Mouse (Mus musculus) gastrocnemius, postnatal 4 days (tissue): Measurements from ENCODE around the gene Klf5. TPM values are rescaled to one million over a fixed set of nuclear protein-coding genes. Genes with fewer than 3 reads are reported as not detected.

ENCODE experiments used
- DNase-seq, 2 experiments: peaks; one replicate each; pipeline ENCODE4 v3.0.0; 2021 to 2022; ENCODE audit warnings: low spot score in 2 of 2, mixed read lengths in 2 of 2
- total RNA-seq, 2 experiments: library from RNA; stranded (reverse); gene quantifications; 2 replicates each; pipeline ENCODE4 v1.2.3; 2021

Klf5 gene
- total RNA-seq, 2 experiments from 2014 or later = 20.0 to 23.8 TPM

- no peak for DNase-seq
These were observed 65.7 kb downstream of the Klf5 start for GRCm38 (mm10) chr14:99364007-99364784.

Other genes with a start within 250 kb of the Klf5 start
- 10 to 100 TPM; 13.6 to 15.1 TPM for gene Pibf1, start 199.3 kb upstream of the Klf5 start, total RNA-seq
- gene Dis3, start 198.9 kb upstream of the Klf5 start, total RNA-seq = 10 to 100 TPM; 25.8 to 26.4 TPM